Mouse (Mus musculus) heart, adult 2 months (tissue): ENCODE results near the gene Trp63.

Experiments used
- CTCF ChIP-seq: fragments of 200-600 bp; IDR thresholded peaks from 2 replicates; pipeline ENCODE4 v1.8.1; 2022; ENCODE audit warnings: antibody characterized with exemption, mild to moderate bottlenecking, moderate library complexity
- EP300 ChIP-seq: fragments of 200-500 bp; IDR thresholded peaks from 2 replicates; pipeline ENCODE4 v1.6.1; 2011; ENCODE audit warnings: low read depth, low read length, control low read depth; ENCODE audit not compliant: insufficient read depth

DNA sequence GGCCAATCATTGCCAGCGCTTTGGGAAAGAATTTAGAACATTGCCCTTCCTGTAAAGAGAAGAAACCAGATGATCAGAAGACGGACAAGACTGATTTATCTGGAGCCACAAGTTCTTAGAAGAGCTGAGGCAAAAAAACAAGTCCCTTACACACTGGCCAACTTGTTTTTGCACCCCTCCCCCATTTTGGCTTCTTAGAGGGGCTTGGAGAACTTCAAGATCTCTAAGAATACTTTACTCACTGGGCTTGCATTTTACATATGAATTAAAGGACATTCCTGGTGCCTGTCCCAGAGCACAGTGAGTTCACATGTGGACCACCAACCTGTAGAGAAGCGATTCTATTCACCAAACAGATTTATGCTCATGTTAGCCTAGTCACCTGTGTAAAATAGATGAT is 53.3 kb downstream of the Trp63 start:
- TF ChIP-seq CTCF (no peak), EP300 (no peak)
